Mouse (Mus musculus): ENCODE measurements around the gene Gabrb3. TPM values are rescaled to one million over a fixed set of nuclear protein-coding genes. Genes with fewer than 3 reads are reported as not detected.
A peak's percentile ranks its signal among the peaks of the same experiment; 100 is the strongest.

Gabrb3 gene
- 100 to 1,000 TPM; 205 to 212 TPM for total RNA-seq (2021)

DNA sequence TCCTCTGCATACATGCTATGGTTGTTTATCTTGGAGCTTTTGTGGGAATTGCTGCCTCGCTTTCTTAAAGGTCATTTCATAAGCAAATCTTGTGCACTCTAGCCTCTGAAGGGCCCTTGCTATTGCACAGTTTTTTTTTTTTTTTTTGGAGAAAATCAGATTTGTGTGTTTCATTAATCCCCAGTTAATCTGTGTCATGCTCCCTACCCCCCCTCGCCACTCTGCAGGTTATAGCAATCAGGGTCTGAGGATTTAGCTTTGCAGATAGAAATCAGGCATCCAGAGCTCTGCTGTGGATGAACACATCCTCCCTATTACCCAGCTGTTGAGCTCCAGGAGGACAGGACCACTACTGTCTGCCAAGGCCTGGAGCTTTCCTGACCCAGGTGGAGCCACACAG is at the start of gene Gabrb3:
TSS of gene Gabrb3 (plus strand) at position 301 of the 400 bp plus-strand sequence.
- intact Hi-C loops (cut with DNase I): no loop called here
- DNase-seq (ENCODE audit: low spot score in 2 of 2): no peak

DNA sequence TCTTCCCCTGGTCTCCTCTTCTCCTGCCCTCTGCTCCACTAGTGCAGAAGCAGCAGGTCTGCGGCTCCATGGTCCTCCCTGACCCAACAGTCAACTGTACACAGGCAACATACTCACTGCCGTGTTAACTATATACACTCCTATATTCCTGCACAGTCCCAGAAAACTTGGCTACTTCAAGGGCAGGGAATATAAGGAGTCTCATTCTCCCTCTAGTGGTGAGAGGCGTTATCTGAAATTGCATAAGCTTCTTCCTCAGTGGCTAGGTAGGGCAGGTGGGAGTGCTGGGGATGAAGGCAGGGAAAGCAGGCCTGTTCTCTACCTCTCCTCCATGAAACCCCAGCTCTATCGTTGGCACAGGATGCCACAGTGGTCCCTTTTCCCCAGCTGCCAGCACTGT is 35.4 kb upstream of the Gabrb3 start:
- intact Hi-C loops (cut with DNase I): loop anchor here (10.0 kb wide), 1 partner anchor 339 kb away; no protein-coding TSS in a partner anchor
- peak; percentile 42 for DNase-seq (ENCODE audit: low spot score in 2 of 2)

DNA sequence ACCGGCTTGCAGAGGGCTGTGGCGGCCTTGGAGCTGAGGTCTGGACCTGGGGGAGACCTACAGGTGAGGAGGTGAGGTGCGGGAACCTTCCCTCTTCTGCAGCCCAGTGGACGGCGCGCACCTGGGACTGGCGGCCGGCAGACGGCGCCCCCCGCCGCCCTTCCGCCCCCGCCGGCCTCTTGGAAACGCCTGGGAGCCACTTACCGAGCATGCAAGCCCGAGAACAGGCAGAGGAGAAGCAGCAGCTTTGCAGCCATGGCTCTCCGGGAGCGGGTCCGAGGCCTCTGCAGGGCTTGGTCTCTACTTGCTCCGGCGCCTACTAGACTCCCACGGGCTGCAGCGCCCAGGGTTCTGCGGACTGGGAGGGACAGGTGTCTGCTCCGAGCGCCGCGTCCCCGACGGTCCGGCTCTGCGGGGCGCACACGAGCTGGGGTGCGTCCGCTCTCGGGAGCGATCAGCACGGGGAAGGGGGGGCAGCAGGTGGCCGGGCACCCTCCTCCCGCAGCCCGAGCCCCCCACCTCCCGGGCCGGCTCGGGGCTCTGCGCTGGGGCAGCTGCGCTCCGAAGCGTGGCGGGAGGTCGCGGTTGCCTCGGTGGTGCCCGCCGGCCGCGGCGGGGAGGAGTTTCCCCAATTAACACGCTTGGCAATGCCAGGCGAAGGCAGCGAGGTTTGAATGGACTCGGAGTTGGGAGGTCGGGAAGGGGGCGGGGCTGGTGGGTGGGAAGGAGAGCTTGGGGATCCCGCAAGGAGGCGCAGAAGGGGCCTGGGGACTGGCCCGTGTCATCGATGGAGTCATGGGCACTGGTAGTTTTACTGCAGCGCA is 32.8 kb upstream of the Gabrb3 start, which contains the start of gene Gabrg3:
TSS of gene Gabrg3 (minus strand) at position 672 of the 824 bp plus-strand sequence.
- peak; percentile 46 to 70 for DNase-seq (ENCODE audit: low spot score in 2 of 2)
- intact Hi-C loops (cut with DNase I): loop anchor here (5.0 to 10.0 kb wide), 3 partner anchors 342 to 1094 kb away; no protein-coding TSS in a partner anchor

DNA sequence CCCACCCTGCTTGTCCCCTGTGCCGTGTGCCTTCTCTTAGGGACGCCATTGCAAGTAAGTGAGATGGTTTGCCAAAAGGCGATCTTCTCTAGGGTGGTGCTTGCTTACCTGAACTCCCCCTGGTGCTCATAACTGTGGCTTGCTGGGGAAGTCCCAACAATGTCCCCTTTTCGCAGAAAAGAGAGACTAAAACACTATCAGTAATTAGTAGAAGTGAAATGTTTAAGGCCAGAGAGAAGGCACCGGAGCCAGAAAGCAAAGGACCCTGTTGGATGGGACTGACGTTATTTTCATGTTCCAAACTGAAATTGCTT is 32.2 kb upstream of the Gabrb3 start:
- peak in 1 of 2 experiments; percentile 24 for DNase-seq (ENCODE audit: low spot score in 2 of 2)
- intact Hi-C loops (cut with DNase I): loop anchor here (5.0 to 10.0 kb wide), 3 partner anchors 342 to 1095 kb away; no protein-coding TSS in a partner anchor

DNA sequence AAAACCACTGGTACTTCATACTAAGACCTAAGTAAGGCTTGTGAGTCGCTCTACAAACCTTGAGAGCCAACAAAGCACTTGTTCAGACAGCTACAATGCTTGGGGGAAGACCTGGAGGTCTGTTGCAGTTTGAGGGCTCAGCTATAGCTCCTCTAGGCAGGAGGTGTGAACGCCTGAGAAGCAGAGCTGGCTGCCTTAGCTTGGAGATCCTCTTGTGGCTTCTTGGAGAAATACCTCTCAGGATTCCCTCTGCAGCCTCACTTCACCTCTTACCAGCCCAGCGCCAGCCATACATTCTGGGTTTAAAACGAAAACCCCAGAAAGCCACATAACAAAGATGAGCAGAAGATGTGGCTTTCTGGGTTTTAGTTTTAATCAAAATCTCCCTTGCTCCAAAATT is 29.4 kb upstream of the Gabrb3 start:
- DNase-seq (ENCODE audit: low spot score in 2 of 2): peak in 1 of 2 experiments; percentile 18
- intact Hi-C loops (cut with DNase I): no loop called here

DNA sequence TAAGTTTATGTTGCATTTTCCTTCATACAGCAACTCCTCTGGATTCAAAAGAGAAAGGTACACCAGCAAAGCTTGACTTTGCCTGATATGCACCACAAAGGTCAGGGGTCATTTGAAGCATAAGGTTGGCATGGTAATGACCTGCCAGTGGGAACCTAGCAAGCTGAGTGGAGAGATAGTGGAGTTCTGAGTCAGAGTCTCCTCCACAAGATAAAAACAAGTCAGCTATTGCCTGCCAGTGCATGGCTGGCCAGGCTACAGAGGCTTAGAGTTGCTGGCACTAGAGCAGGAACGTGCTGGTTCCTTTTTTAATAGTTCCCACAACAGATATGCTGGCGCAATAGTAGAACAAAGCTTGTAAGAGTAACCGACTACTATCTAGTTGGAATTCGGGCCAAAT is 25.9 kb upstream of the Gabrb3 start:
- DNase-seq (ENCODE audit: low spot score in 2 of 2): no peak
- intact Hi-C loops (cut with DNase I): no loop called here

DNA sequence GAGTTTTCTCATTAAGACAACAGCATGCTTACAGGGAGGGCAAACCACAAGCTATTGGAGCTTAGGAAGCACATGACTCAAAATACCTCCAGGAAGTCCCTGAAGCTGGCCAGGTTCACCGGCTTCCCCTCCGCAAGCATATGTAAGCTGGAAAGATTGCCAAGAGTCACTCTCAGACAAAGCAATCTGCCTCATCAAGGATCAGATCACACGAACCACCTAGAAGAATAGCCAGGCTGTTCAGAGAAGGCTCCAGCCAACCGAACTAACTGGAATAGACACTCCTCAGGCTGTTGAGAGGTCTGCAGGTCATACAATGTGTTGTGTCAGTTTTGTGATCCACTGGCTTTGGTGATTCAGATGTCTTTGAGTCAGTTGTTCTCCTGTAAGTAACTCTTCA is 8.3 kb upstream of the Gabrb3 start:
- no peak for DNase-seq (ENCODE audit: low spot score in 2 of 2)
- intact Hi-C loops (cut with DNase I): no loop called here

DNA sequence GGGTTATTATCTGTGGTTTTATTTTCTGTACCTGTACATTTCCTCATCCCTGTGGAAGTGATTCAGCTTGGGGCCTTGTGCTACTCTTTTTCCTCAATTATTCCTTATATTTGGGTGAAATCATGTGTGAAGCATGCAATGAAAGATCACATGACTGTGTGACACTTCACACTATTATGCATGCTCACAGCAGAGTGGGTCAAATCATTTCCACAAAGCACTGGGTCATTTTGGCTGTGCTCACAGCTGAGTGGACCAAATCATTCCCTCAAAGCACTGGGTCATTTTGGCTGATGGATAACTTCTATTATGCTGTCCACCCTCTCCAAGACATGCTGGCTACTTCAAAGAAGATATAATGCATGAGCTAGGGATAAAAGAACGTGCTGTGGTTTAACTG is 6.6 kb upstream of the Gabrb3 start:
- intact Hi-C loops (cut with DNase I): no loop called here
- DNase-seq (ENCODE audit: low spot score in 2 of 2): no peak

DNA sequence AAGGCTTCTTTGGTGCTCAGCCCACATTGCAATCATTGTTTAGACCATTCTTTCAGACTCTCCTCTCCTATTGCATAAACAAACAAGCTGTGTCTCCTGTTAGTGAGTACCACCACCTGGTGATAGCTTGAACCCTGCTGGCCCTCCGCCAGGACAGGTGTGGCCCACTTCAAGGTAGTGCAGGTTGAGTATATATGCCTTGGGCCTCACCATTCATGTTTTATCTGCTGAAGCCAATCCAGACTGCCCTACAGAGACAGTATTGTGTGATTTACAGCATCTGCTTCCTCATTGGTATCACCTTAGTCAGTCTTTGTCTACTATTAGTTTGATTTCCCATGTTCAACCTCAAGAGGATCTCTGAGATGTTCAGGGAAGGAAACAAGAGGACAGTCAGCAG is 1.6 kb downstream of the Gabrb3 start:
- no peak for DNase-seq (ENCODE audit: low spot score in 2 of 2)
- intact Hi-C loops (cut with DNase I): no loop called here

DNA sequence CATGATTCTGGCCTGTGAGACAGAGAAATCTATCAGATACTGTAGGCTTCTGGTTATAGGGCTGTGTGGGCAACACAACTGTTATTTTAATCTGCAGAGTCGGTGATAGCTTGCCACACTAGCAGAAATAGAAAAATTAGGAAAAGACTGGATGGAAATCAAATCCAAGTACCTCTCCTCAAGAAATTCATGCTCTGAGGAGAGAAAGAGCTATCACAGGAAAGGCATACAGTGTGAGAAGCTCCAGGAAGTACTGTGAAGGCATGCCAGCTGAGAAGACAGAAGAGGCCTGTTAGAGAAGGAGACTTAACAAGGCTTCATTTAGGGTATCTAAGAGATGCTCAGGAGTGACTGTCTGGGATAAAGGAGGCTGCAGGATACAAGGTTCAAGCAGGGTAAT is 3.2 kb downstream of the Gabrb3 start:
- no peak for DNase-seq (ENCODE audit: low spot score in 2 of 2)
- intact Hi-C loops (cut with DNase I): no loop called here

DNA sequence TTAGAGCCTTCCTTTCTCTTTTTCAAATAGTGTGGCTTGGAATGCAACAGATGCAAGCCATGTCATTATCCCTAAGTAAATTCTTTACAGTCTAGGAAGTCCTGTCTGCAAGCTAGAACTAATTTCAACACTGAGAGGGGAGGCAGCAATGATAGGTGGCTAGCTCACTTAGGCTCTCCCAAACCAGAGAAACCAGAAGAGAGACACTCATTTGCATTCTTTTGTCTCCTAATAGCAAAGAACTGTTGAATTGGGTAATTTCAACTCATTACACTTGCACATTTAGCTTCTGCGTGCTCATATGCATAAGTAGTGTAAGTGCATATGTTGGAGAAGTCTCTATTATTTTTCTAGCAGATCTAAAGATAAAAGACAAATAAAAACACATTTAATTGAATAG is 28.7 kb downstream of the Gabrb3 start:
- intact Hi-C loops (cut with DNase I): no loop called here
- no peak for DNase-seq (ENCODE audit: low spot score in 2 of 2)

DNA sequence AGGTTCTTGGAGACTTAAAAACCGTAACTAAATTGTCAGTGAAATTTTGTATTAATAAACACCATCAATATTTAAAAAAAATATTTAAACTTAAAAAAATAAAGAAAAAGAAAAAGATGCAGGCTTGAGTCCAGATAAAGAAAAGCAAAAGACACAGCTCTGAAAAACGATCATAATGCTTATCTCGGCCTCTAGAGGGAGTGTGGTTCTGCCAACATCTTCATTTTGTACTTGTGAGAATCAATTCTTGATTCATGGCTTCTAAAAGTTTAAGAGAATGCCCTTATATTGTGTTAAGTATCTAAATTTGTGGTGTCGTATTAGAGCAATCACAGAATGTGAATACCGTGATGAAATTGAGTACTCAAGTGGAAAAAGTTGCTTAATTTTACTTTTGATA is 40.9 kb downstream of the Gabrb3 start:
- intact Hi-C loops (cut with DNase I): no loop called here
- DNase-seq (ENCODE audit: low spot score in 2 of 2): no peak

DNA sequence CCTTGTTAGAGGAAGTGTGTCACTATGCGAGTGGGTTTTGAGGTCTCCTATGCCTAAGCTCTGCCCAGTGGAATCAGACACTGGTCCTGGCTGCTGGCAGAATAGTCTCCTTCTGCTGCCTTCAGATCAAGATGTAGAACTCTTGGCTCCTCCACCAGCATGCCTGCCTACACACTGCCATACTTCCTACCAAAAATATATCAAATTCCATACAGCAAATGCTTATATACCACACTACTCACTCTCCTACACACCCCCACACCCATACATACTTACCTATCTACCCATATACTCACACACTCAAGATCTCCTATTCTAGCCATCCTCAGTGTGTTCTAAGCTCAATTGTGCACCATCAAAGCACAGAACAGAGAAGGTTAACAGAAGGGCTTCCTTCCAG is 51.8 kb downstream of the Gabrb3 start:
- intact Hi-C loops (cut with DNase I): loop anchor here (5.0 kb wide), 2 partner anchors 529 to 1179 kb away; no protein-coding TSS in a partner anchor
- no peak for DNase-seq (ENCODE audit: low spot score in 2 of 2)

DNA sequence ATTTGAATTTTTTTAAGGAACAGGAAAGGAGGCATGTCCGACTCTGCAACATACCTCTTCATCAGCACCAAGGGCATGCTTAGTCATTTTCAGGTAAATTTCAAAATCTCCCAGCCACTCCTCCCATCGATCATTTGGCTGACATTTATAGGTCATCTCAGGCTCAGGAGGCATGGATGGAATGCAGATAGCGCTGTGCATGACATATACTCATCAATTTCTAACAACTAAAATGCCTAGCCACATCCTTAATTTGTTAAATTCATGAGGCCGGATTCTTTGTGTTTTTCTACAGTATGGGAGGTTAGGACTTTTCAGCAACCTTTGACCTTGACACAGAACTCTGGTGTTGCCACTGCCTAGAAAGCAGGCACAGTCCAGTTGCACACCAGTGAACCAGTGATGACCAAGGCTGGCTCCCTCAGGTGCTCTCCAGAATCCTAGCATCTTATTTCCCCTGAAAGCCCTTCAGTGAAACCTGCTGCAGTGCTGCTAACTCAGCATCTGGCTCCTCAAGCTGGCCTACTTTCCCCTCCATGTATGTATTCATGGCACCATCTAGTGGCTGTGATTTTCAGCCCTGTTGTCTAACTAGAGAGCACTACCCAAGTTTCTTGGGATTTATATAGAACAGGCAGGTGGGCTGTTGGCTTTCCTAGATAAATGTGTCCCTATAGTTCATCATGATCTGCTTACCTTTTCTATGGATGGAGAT is 54.5 kb downstream of the Gabrb3 start:
- intact Hi-C loops (cut with DNase I): loop anchor here (5.0 kb wide), 2 partner anchors 532 to 1182 kb away; no protein-coding TSS in a partner anchor
- peak; percentile 54 to 70 for DNase-seq (ENCODE audit: low spot score in 2 of 2)

DNA sequence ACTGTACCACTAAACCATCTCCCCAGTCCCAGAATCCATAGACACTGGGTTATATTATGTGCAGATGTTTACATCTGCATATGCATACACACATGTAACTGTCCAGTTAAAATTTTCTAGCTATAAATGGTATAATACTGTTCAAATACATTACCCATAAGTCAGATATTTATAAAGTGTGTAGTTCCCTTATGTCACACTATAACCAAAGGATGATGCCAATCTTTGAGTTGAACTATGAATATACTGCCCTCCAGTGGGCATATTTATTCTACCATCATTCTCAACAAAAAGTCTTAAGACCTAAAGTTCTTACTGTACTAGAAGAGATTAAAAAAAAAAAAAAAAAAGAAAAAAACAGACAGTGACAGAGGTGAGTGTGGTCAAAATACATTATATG is 63.4 kb downstream of the Gabrb3 start:
- no peak for DNase-seq (ENCODE audit: low spot score in 2 of 2)
- intact Hi-C loops (cut with DNase I): no loop called here

DNA sequence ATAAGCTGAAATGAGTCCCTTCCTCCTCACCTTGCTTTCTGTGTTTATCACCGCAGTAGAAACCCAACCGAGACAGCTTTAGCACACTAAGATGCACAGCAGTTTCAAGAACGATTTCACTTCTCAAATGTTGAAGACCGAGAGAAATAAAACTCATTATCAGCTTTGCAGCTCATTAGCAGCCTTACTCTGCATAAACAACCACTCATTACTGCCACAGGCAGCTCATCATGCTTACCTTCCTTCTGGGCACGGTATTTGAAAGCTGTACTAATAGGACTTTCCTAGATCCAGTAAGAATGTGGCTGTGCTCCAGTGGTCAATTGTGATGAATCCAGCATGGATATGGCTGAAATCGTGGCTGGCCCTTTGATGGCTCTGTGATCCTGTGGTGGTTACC is 67.4 kb downstream of the Gabrb3 start:
- intact Hi-C loops (cut with DNase I): no loop called here

DNA sequence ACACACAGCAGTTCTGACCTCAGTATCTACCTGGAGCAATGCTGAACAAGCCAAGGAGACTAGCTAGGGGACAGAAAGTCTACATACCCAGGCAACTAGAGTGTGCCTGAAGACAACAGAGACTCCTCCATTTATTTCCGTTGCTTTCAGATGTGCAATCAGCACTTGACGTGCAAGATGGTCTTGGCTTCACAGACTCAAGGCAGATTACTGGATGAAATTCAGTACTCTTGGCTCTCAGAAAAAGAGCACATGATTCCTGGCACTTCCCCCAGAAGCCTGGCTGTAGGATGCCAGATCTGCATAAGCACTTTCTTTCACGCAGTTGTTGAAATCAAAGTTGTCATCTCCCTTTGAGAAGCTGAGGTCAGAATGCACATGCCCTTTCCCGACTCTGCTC is 72.3 kb downstream of the Gabrb3 start:
- intact Hi-C loops (cut with DNase I): no loop called here
- DNase-seq (ENCODE audit: low spot score in 2 of 2): peak; percentile 38 to 60

More for the DNA sequence above, 67.4 kb downstream of the Gabrb3 start:
- no peak for DNase-seq (ENCODE audit: low spot score in 2 of 2)

DNA sequence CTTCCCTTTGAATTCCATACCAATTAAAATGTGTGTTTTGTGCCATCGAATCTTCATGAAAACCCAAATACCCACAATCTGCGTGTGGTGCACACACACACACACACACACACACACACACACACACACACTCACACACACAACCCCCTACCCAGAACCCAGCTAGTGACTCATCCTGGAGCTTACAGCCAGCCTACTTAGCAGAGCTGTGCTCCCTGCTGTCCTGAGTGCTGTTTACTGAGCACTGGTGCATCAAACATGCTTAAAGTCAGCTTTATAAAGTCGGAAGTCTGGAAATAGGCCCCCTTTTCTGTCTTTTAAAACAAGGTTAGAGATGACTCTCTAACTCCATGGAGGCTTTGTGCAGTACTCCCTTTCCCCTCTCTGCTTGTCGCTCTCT is 83.3 kb downstream of the Gabrb3 start:
- intact Hi-C loops (cut with DNase I): loop anchor here (10.0 kb wide), 1 partner anchor 892 kb away; no protein-coding TSS in a partner anchor
- DNase-seq (ENCODE audit: low spot score in 2 of 2): no peak

DNA sequence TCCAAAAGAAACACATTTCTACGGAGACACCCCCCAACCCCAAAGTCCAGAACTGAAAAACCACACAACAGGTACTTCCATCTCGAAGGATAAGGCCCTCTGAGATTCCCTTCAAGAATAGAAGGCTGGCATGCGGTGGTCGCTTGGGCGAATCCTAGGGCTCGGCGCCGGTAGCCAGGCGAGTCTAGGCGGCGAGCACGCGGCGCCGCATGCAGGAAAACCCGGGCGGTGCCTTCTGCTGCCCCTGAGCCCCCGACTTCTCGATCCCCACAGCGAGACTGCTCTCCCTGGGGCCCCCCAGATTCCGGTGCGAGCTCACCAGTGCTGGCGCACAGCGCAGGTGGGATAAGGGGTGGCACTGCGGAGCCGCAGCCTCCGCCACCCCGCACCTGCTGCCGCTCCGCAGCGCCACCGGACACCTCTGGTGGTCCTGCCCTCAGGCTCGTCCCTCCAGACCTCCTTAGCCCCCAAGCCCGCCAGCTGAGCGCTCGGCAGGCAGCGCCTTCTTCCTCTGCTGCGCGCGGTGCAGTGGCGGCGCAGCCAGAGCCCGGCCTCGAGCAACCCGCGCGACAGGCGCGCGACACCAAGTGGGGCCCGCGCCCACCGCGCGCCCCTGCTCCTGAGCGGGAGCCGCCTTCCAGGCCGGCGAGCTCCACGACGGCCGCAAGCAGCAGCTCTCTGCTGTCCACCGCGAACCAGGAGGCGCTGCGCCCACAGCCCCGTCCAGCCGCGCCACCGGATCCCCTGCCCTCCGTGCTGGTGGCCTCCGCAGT is 89.6 kb downstream of the Gabrb3 start:
- peak; percentile 39 to 60 for DNase-seq (ENCODE audit: low spot score in 2 of 2)
- intact Hi-C loops (cut with DNase I): loop anchor here (10.0 kb wide), 1 partner anchor 886 kb away; no protein-coding TSS in a partner anchor

DNA sequence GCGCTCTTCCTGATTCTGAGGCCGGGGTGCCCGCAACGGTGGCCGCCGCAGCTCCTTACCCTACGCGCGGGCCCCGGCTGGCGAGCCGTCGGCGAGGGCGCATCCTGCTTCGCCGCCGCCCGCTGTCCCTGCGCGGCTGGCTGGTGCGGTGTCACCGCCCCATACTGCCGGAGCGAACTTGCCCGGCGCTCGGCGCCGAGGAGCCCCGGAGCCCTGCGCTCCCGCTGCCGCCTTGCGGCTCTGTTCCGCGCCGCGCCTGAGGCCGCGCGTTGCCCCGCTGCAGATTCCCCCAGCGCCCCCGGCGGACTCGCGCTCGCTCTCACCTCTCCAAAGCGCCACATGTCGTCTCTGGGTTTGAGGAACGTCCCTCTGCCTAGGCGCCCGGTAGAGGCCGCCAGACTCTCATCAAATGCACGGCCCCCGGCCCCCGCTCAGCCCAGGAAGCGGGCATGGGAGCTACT is 90.2 kb downstream of the Gabrb3 start, which contains the start of gene Gabra5:
TSS of gene Gabra5 (minus strand) at position 379 of the 461 bp plus-strand sequence.
- intact Hi-C loops (cut with DNase I): loop anchor here (5.0 to 10.0 kb wide), 3 partner anchors 305 to 1573 kb away; no protein-coding TSS in a partner anchor
- DNase-seq (ENCODE audit: low spot score in 2 of 2): peak; percentile 72 to 80

Measured in left cerebral cortex, postnatal 36 days (tissue).